Mouse (Mus musculus): ENCODE measurements at regions not wholly inside any gene's neighbourhood (a gene's known extent, or its start where the extent isn't known, plus 50 kb on each side); places are given as distances from the start of the nearest gene placed in this dataset.

GRCm38 (mm10) chr5:49665196-49665595 lies 140.5 kb upstream of the Kcnip4 start:
- Histone ChIP-seq H3K4me1 (ENCODE audit: control insufficient read depth, insufficient read depth, low read depth, low read length) (no peaks in the 10 kb centered on the region), H3K27ac (ENCODE audit: low read depth, low read length) (no peak overlapping the region), H3K4me2 (ENCODE audit: low read length) (no peak overlapping the region), H3K27me3 (replicated peaks; ENCODE audit: control insufficient read depth, insufficient read depth, low read length) (no peaks in the 10 kb centered on the region), H3K9ac (ENCODE audit: low read depth, low read length) (no peak overlapping the region), H3K36me3 (ENCODE audit: control insufficient read depth, insufficient read depth, low read length) (no peaks in the 10 kb centered on the region), H3K9me3 (ENCODE audit: control insufficient read depth, low read length) (no peaks in the 10 kb centered on the region), H3K4me3 (ENCODE audit: low read length) (no peak overlapping the region)
- no peak for ATAC-seq

- no peak overlapping the region for H3K27ac ChIP-seq (ENCODE audit: low read depth, low read length)
- no peak overlapping the region for H3K9ac ChIP-seq (ENCODE audit: low read depth, low read length)
- 100% methylated on average over 1 of the region's 1 CpGs for WGBS
- no peaks in the 10 kb centered on the region for H3K4me1 ChIP-seq (ENCODE audit: control insufficient read depth, insufficient read depth, low read depth, low read length)
- H3K27me3 ChIP-seq (replicated peaks; ENCODE audit: control insufficient read depth, insufficient read depth, low read length), result no peaks in the 10 kb centered on the region
- no peaks in the 10 kb centered on the region for H3K36me3 ChIP-seq (ENCODE audit: control insufficient read depth, insufficient read depth, low read length)
- H3K4me3 ChIP-seq (ENCODE audit: low read length), result no peak overlapping the region
- no peaks in the 10 kb centered on the region for H3K9me3 ChIP-seq (ENCODE audit: control insufficient read depth, low read length)
- H3K4me2 ChIP-seq (ENCODE audit: low read length), result no peak overlapping the region
- ATAC-seq, result no peak
Measured at GRCm38 (mm10) chr5:49663928-49664327, 139.2 kb upstream of the Kcnip4 start.

GRCm38 (mm10) chr5:49662096-49662495 lies 137.4 kb upstream of the Kcnip4 start:
- Histone ChIP-seq H3K4me1 (ENCODE audit: control insufficient read depth, insufficient read depth, low read depth, low read length) (no peaks in the 10 kb centered on the region), H3K27me3 (replicated peaks; ENCODE audit: control insufficient read depth, insufficient read depth, low read length) (no peaks in the 10 kb centered on the region), H3K9ac (ENCODE audit: low read depth, low read length) (no peak overlapping the region), H3K4me3 (ENCODE audit: low read length) (no peak overlapping the region), H3K9me3 (ENCODE audit: control insufficient read depth, low read length) (no peaks in the 10 kb centered on the region), H3K4me2 (ENCODE audit: low read length) (no peak overlapping the region), H3K27ac (ENCODE audit: low read depth, low read length) (no peak overlapping the region), H3K36me3 (ENCODE audit: control insufficient read depth, insufficient read depth, low read length) (no peaks in the 10 kb centered on the region)
- no peak for ATAC-seq
- 73% methylated on average over 3 of the region's 3 CpGs for WGBS

GRCm38 (mm10) chr5:49660598-49660997 lies 135.9 kb upstream of the Kcnip4 start:
- no peak overlapping the region for H3K9ac ChIP-seq (ENCODE audit: low read depth, low read length)
- no peak for ATAC-seq
- H3K4me3 ChIP-seq (ENCODE audit: low read length), result no peak overlapping the region
- H3K4me1 ChIP-seq (ENCODE audit: control insufficient read depth, insufficient read depth, low read depth, low read length), result no peaks in the 10 kb centered on the region
- H3K27ac ChIP-seq (ENCODE audit: low read depth, low read length), result no peak overlapping the region
- H3K9me3 ChIP-seq (ENCODE audit: control insufficient read depth, low read length), result no peaks in the 10 kb centered on the region
- no peak overlapping the region for H3K4me2 ChIP-seq (ENCODE audit: low read length)
- no peaks in the 10 kb centered on the region for H3K36me3 ChIP-seq (ENCODE audit: control insufficient read depth, insufficient read depth, low read length)
- H3K27me3 ChIP-seq (replicated peaks; ENCODE audit: control insufficient read depth, insufficient read depth, low read length), result no peaks in the 10 kb centered on the region

GRCm38 (mm10) chr5:49650953-49651352 lies 126.2 kb upstream of the Kcnip4 start:
- Histone ChIP-seq H3K27ac (ENCODE audit: low read depth, low read length) (no peak overlapping the region), H3K4me1 (ENCODE audit: control insufficient read depth, insufficient read depth, low read depth, low read length) (no peaks in the 10 kb centered on the region), H3K27me3 (replicated peaks; ENCODE audit: control insufficient read depth, insufficient read depth, low read length) (no peaks in the 10 kb centered on the region), H3K36me3 (ENCODE audit: control insufficient read depth, insufficient read depth, low read length) (no peaks in the 10 kb centered on the region), H3K4me3 (ENCODE audit: low read length) (no peak overlapping the region), H3K4me2 (ENCODE audit: low read length) (no peak overlapping the region), H3K9me3 (ENCODE audit: control insufficient read depth, low read length) (no peaks in the 10 kb centered on the region), H3K9ac (ENCODE audit: low read depth, low read length) (no peak overlapping the region)
- ATAC-seq, result no peak
- 94% methylated on average over 5 of the region's 5 CpGs for WGBS

- Histone ChIP-seq H3K27ac (ENCODE audit: low read depth, low read length) (no peak overlapping the region), H3K36me3 (ENCODE audit: control insufficient read depth, insufficient read depth, low read length) (no peaks in the 10 kb centered on the region), H3K27me3 (replicated peaks; ENCODE audit: control insufficient read depth, insufficient read depth, low read length) (no peaks in the 10 kb centered on the region), H3K4me3 (ENCODE audit: low read length) (no peak overlapping the region), H3K9me3 (ENCODE audit: control insufficient read depth, low read length) (no peaks in the 10 kb centered on the region), H3K4me2 (ENCODE audit: low read length) (no peak overlapping the region), H3K4me1 (ENCODE audit: control insufficient read depth, insufficient read depth, low read depth, low read length) (no peaks in the 10 kb centered on the region), H3K9ac (ENCODE audit: low read depth, low read length) (no peak overlapping the region)
- 89% methylated on average over 1 of the region's 1 CpGs for WGBS
- ATAC-seq, result no peak
Measured at GRCm38 (mm10) chr5:49645781-49646180, 121.1 kb upstream of the Kcnip4 start.

GRCm38 (mm10) chr5:49644606-49645005 lies 119.9 kb upstream of the Kcnip4 start:
- H3K36me3 ChIP-seq (ENCODE audit: control insufficient read depth, insufficient read depth, low read length), result no peaks in the 10 kb centered on the region
- no peaks in the 10 kb centered on the region for H3K9me3 ChIP-seq (ENCODE audit: control insufficient read depth, low read length)
- H3K4me2 ChIP-seq (ENCODE audit: low read length), result no peak overlapping the region
- 95% methylated on average over 2 of the region's 2 CpGs for WGBS
- H3K9ac ChIP-seq (ENCODE audit: low read depth, low read length), result no peak overlapping the region
- H3K27ac ChIP-seq (ENCODE audit: low read depth, low read length), result no peak overlapping the region
- H3K4me3 ChIP-seq (ENCODE audit: low read length), result no peak overlapping the region
- H3K4me1 ChIP-seq (ENCODE audit: control insufficient read depth, insufficient read depth, low read depth, low read length), result no peaks in the 10 kb centered on the region
- no peak for ATAC-seq
- H3K27me3 ChIP-seq (replicated peaks; ENCODE audit: control insufficient read depth, insufficient read depth, low read length), result no peaks in the 10 kb centered on the region

- Histone ChIP-seq H3K4me2 (ENCODE audit: low read length) (no peak overlapping the region), H3K9ac (ENCODE audit: low read depth, low read length) (no peak overlapping the region), H3K36me3 (ENCODE audit: control insufficient read depth, insufficient read depth, low read length) (no peaks in the 10 kb centered on the region), H3K27ac (ENCODE audit: low read depth, low read length) (no peak overlapping the region), H3K4me1 (ENCODE audit: control insufficient read depth, insufficient read depth, low read depth, low read length) (no peaks in the 10 kb centered on the region), H3K9me3 (ENCODE audit: control insufficient read depth, low read length) (no peaks in the 10 kb centered on the region), H3K27me3 (replicated peaks; ENCODE audit: control insufficient read depth, insufficient read depth, low read length) (no peaks in the 10 kb centered on the region), H3K4me3 (ENCODE audit: low read length) (no peak overlapping the region)
- ATAC-seq, result peak; percentile 61; the same call in 1 of the 2 replicates
- WGBS, result 75% methylated on average over 2 of the region's 2 CpGs
Measured at GRCm38 (mm10) chr5:49642439-49642838, 117.7 kb upstream of the Kcnip4 start.

GRCm38 (mm10) chr5:49641206-49641830 lies 116.6 kb upstream of the Kcnip4 start:
- H3K9me3 ChIP-seq (ENCODE audit: control insufficient read depth, low read length), result no peaks in the 10 kb centered on the region
- H3K4me2 ChIP-seq (ENCODE audit: low read length), result no peak overlapping the region
- H3K27me3 ChIP-seq (replicated peaks; ENCODE audit: control insufficient read depth, insufficient read depth, low read length), result no peaks in the 10 kb centered on the region
- no peak overlapping the region for H3K4me3 ChIP-seq (ENCODE audit: low read length)
- H3K4me1 ChIP-seq (ENCODE audit: control insufficient read depth, insufficient read depth, low read depth, low read length), result no peaks in the 10 kb centered on the region
- no peaks in the 10 kb centered on the region for H3K36me3 ChIP-seq (ENCODE audit: control insufficient read depth, insufficient read depth, low read length)
- WGBS, result 74% methylated on average over 12 of the region's 12 CpGs
- no peak overlapping the region for H3K27ac ChIP-seq (ENCODE audit: low read depth, low read length)
- ATAC-seq, result peak; percentile 87
- no peak overlapping the region for H3K9ac ChIP-seq (ENCODE audit: low read depth, low read length)

GRCm38 (mm10) chr5:49639637-49640036 lies 114.9 kb upstream of the Kcnip4 start:
- WGBS, result 90% methylated on average over 4 of the region's 4 CpGs
- Histone ChIP-seq H3K4me1 (ENCODE audit: control insufficient read depth, insufficient read depth, low read depth, low read length) (no peaks in the 10 kb centered on the region), H3K9me3 (ENCODE audit: control insufficient read depth, low read length) (no peaks in the 10 kb centered on the region), H3K9ac (ENCODE audit: low read depth, low read length) (no peak overlapping the region), H3K27me3 (replicated peaks; ENCODE audit: control insufficient read depth, insufficient read depth, low read length) (no peaks in the 10 kb centered on the region), H3K27ac (ENCODE audit: low read depth, low read length) (no peak overlapping the region), H3K4me2 (ENCODE audit: low read length) (no peak overlapping the region), H3K36me3 (ENCODE audit: control insufficient read depth, insufficient read depth, low read length) (no peaks in the 10 kb centered on the region), H3K4me3 (ENCODE audit: low read length) (no peak overlapping the region)
- ATAC-seq, result peak; percentile 68; the same call in 1 of the 2 replicates
